Mouse (Mus musculus) myocyte (in vitro differentiated cells): ENCODE measurements around the gene Itga2. TPM values are rescaled to one million over a fixed set of nuclear protein-coding genes. Genes with fewer than 3 reads are reported as not detected.

ENCODE experiments used
- H3K27me3 ChIP-seq: one replicate; pipeline ENCODE4 v1.6.1; 2011; ENCODE audit not compliant: control insufficient read depth, insufficient read depth, insufficient read length
- H3K36me3 ChIP-seq: one replicate; pipeline ENCODE4 v1.6.1; 2011; ENCODE audit not compliant: control insufficient read depth, insufficient read depth
- H3K4me2 ChIP-seq: one replicate; pipeline ENCODE4 v1.6.1; 2011; ENCODE audit warnings: low read depth, control low read depth
- H3K4me3 ChIP-seq: one replicate; pipeline ENCODE4 v1.5.1; 2011; ENCODE audit warnings: mild to moderate bottlenecking, control low read depth, moderate library complexity
- H3K79me2 ChIP-seq: one replicate; pipeline ENCODE4 v1.6.1; 2011; ENCODE audit not compliant: control insufficient read depth, insufficient read depth
- H3ac ChIP-seq: one replicate; pipeline ENCODE4 v1.6.1; 2011; ENCODE audit not compliant: control insufficient read depth, insufficient read length
- CEBPB ChIP-seq: IDR thresholded peaks from 2 replicates; pipeline ENCODE4 v1.6.1; 2011; ENCODE audit warnings: mild to moderate bottlenecking, moderate library complexity; ENCODE audit not compliant: poor library complexity, insufficient read depth, severe bottlenecking
- E2F4 ChIP-seq: IDR thresholded peaks from one replicate; pipeline ENCODE4 v1.6.1; 2011; ENCODE audit warnings: mild to moderate bottlenecking, control low read depth, moderate library complexity; ENCODE audit not compliant: insufficient read depth
- MAX ChIP-seq: IDR thresholded peaks from one replicate; pipeline ENCODE4 v1.6.1; 2011; ENCODE audit warnings: low read depth, mild to moderate bottlenecking, control low read depth
- MYOD1 ChIP-seq, 3 experiments: IDR thresholded peaks; one replicate each; pipeline ENCODE4 v1.6.1; 2011; ENCODE audit warnings: control low read depth in 2 of 3, low read depth in 2 of 3, mild to moderate bottlenecking in 2 of 3, moderate library complexity in 1 of 3; ENCODE audit not compliant: insufficient read length in 2 of 3, control insufficient read depth in 1 of 3
- MYOG ChIP-seq, 3 experiments: IDR thresholded peaks; one replicate each; pipeline ENCODE4 v1.6.1; 2011; ENCODE audit warnings: control low read depth in 2 of 3, low read depth in 2 of 3, mild to moderate bottlenecking in 2 of 3; ENCODE audit not compliant: insufficient read length in 2 of 3, control insufficient read depth in 1 of 3, insufficient read depth in 1 of 3
- POLR2A ChIP-seq: IDR thresholded peaks from one replicate; pipeline ENCODE4 v1.6.1; 2011; ENCODE audit warnings: low read depth, mild to moderate bottlenecking, control low read depth, moderate library complexity; ENCODE audit not compliant: insufficient read length
- POLR2AphosphoS2 ChIP-seq: IDR thresholded peaks from one replicate; pipeline ENCODE4 v1.6.1; 2011; ENCODE audit warnings: low read depth, control low read depth; ENCODE audit not compliant: insufficient read length
- REST ChIP-seq: IDR thresholded peaks from one replicate; pipeline ENCODE4 v1.6.1; 2011; ENCODE audit warnings: mild to moderate bottlenecking, control low read depth, moderate library complexity; ENCODE audit not compliant: insufficient read depth, insufficient read length
- SRF ChIP-seq: IDR thresholded peaks from one replicate; pipeline ENCODE4 v1.6.1; 2011; ENCODE audit warnings: low read depth; ENCODE audit not compliant: control insufficient read depth, insufficient read length
- TCF12 ChIP-seq: IDR thresholded peaks from one replicate; pipeline ENCODE4 v1.6.1; 2011; ENCODE audit warnings: mild to moderate bottlenecking, control low read depth; ENCODE audit not compliant: poor library complexity, insufficient read depth, severe bottlenecking
- TCF3 ChIP-seq: IDR thresholded peaks from one replicate; pipeline ENCODE4 v1.6.1; 2011; ENCODE audit warnings: low read depth, control low read depth; ENCODE audit not compliant: insufficient read length
- USF1 ChIP-seq: IDR thresholded peaks from one replicate; pipeline ENCODE4 v1.6.1; 2011; ENCODE audit warnings: low read depth, mild to moderate bottlenecking, control low read depth, moderate library complexity
- polyA plus RNA-seq: library from polyadenylated mRNA; unstranded; fragments of >200 nt; fragmentation: generic; extraction: Trizol; gene quantifications from one replicate; pipeline ENCODE4 v1.2.1, GENCODE M21; 2012; ENCODE audit warnings: missing spikeins

The Itga2 gene
- polyA plus RNA-seq, 1 experiment, result 0.01 TPM

GRCm38 (mm10) chr13:114852264-114853111 is 79.4 kb downstream of the Itga2 start:
- no peaks in the 10 kb centered on the region for H3K27me3 ChIP-seq
- H3ac ChIP-seq, result no peak overlapping the region
- TF ChIP-seq E2F4, result no peak
- TF ChIP-seq MYOD1 (IDR thresholded peaks at IDR 0.05; ENCODE audit: control insufficient read depth in 1 of 3, insufficient read length in 2 of 3, low read depth in 2 of 3), result no peak
- no peak for TF ChIP-seq MYOG (IDR thresholded peaks at IDR 0.05; ENCODE audit: control insufficient read depth in 1 of 3, insufficient read depth in 1 of 3, insufficient read length in 2 of 3, low read depth in 2 of 3)
- no peak for TF ChIP-seq SRF
- TF ChIP-seq MAX, result no peak
- no peak for TF ChIP-seq USF1
- TF ChIP-seq TCF3, result no peak
- no peak for TF ChIP-seq TCF12
- TF ChIP-seq POLR2A, result no peak
- TF ChIP-seq CEBPB, result no peak
- no peak overlapping the region for H3K4me2 ChIP-seq
- no peaks in the 10 kb centered on the region for H3K36me3 ChIP-seq
- H3K4me3 ChIP-seq, result no peak overlapping the region
- no peaks in the 10 kb centered on the region for H3K79me2 ChIP-seq

- no peaks in the 10 kb centered on the region for H3K27me3 ChIP-seq
- no peak overlapping the region for H3K4me3 ChIP-seq
- TF ChIP-seq MYOG (IDR thresholded peaks at IDR 0.05; ENCODE audit: control insufficient read depth in 1 of 3, insufficient read depth in 1 of 3, insufficient read length in 2 of 3, low read depth in 2 of 3) (no peak), TCF12 (no peak), SRF (no peak), CEBPB (no peak), MYOD1 (IDR thresholded peaks at IDR 0.05; ENCODE audit: control insufficient read depth in 1 of 3, insufficient read length in 2 of 3, low read depth in 2 of 3) (no peak), E2F4 (no peak)
- H3ac ChIP-seq, result no peak overlapping the region
- H3K4me2 ChIP-seq, result no peak overlapping the region
- no peaks in the 10 kb centered on the region for H3K79me2 ChIP-seq
- H3K36me3 ChIP-seq, result no peaks in the 10 kb centered on the region
These were observed 83.0 kb downstream of the Itga2 start for GRCm38 (mm10) chr13:114848945-114849344.

- H3K27me3 ChIP-seq, result no peaks in the 10 kb centered on the region
- H3K36me3 ChIP-seq, result no peaks in the 10 kb centered on the region
- TF ChIP-seq MAX, result no peak
- no peak for TF ChIP-seq SRF
- TF ChIP-seq TCF3, result no peak
- no peak for TF ChIP-seq CEBPB
- TF ChIP-seq REST, result no peak
- TF ChIP-seq TCF12, result no peak
- TF ChIP-seq MYOG (IDR thresholded peaks at IDR 0.05; ENCODE audit: control insufficient read depth in 1 of 3, insufficient read depth in 1 of 3, insufficient read length in 2 of 3, low read depth in 2 of 3), result no peak
- TF ChIP-seq MYOD1 (IDR thresholded peaks at IDR 0.05; ENCODE audit: control insufficient read depth in 1 of 3, insufficient read length in 2 of 3, low read depth in 2 of 3), result no peak
- TF ChIP-seq POLR2A, result no peak
- no peak for TF ChIP-seq USF1
- TF ChIP-seq POLR2AphosphoS2, result no peak
- TF ChIP-seq E2F4, result no peak
- H3K79me2 ChIP-seq, result no peaks in the 10 kb centered on the region
- H3K4me2 ChIP-seq, result no peak overlapping the region
- H3K4me3 ChIP-seq, result no peak overlapping the region
- no peak overlapping the region for H3ac ChIP-seq
These were observed 86.1 kb downstream of the Itga2 start for GRCm38 (mm10) chr13:114845804-114846203.

GRCm38 (mm10) chr13:114843318-114843717 is 88.6 kb downstream of the Itga2 start:
- Histone ChIP-seq H3ac (no peak overlapping the region), H3K4me3 (no peak overlapping the region), H3K4me2 (no peak overlapping the region), H3K27me3 (no peaks in the 10 kb centered on the region), H3K79me2 (no peaks in the 10 kb centered on the region), H3K36me3 (no peaks in the 10 kb centered on the region)
- TF ChIP-seq POLR2AphosphoS2 (no peak), SRF (no peak), POLR2A (no peak), TCF3 (no peak), REST (no peak), MYOD1 (IDR thresholded peaks at IDR 0.05; ENCODE audit: control insufficient read depth in 1 of 3, insufficient read length in 2 of 3, low read depth in 2 of 3) (no peak), MAX (no peak), CEBPB (no peak), MYOG (IDR thresholded peaks at IDR 0.05; ENCODE audit: control insufficient read depth in 1 of 3, insufficient read depth in 1 of 3, insufficient read length in 2 of 3, low read depth in 2 of 3) (no peak), E2F4 (no peak)
